Mouse (Mus musculus): Measurements from ENCODE around the gene Uqcc2. TPM values are rescaled to one million over a fixed set of nuclear protein-coding genes. Genes with fewer than 3 reads are reported as not detected.
A peak's percentile ranks its signal among the peaks of the same experiment; 100 is the strongest.

The Uqcc2 gene
- polyA plus RNA-seq, 1 experiment = 242 TPM

DNA sequence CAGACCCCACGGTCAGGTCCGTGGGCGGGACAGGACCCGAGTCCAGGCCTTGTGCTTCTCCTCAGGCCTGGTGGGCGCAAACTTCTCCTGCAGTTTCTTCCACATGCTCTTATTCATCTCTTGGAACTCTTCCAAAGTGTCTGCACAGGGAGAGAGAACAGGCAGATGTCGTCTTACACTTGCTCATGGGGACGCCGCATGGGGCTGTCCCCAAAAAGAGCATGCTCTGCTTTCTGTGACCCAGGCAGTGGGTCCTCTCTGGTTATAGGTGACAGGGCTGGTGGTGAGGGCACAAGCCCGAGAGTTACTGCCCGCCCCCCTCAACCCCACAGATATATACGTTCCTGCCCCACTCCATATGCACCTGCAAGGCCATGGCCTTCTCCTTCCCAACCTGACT, 11.0 kb downstream of the Uqcc2 start:
- TF ChIP-seq CTCF (IDR thresholded peaks at IDR 0.05; ENCODE audit: borderline replicate concordance, extremely low read depth, insufficient read depth, insufficient read length) (no peak), POLR2A (IDR thresholded peaks at IDR 0.05; ENCODE audit: borderline replicate concordance, extremely low read depth, insufficient read depth, insufficient read length, poor library complexity, severe bottlenecking) (no peak)

DNA sequence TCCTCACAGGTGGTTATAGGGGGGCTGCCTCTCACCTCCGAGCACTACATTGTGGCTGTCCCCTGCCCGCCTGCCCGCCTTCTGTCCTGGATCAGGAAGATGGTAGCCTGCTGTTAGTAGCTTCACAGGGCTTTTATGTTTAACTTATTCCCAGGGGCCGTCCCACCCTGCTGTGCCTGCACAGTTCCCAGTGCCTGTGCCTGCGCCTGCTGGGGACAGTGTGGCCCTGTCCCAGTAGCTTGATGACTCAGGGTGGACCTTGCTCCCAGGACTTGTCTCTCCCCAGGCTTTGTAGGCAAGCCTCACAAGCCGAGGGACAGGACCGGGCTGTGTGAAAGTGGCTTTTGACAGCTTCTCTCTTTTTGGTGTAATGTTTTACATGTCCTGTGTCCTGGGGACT, 11.9 kb downstream of the Uqcc2 start:
- no peak for DNase-seq (ENCODE audit: low read depth)
- TF ChIP-seq POLR2A (IDR thresholded peaks at IDR 0.05; ENCODE audit: borderline replicate concordance, extremely low read depth, insufficient read depth, insufficient read length, poor library complexity, severe bottlenecking) (no peak), CTCF (IDR thresholded peaks at IDR 0.05; ENCODE audit: borderline replicate concordance, extremely low read depth, insufficient read depth, insufficient read length) (no peak)

More for the DNA sequence above, 11.0 kb downstream of the Uqcc2 start:
- no peak for DNase-seq (ENCODE audit: low read depth)

- no peak for DNase-seq (ENCODE audit: low read depth)
- TF ChIP-seq CTCF (IDR thresholded peaks at IDR 0.05; ENCODE audit: borderline replicate concordance, extremely low read depth, insufficient read depth, insufficient read length) = no peak
- no peak for TF ChIP-seq POLR2A (IDR thresholded peaks at IDR 0.05; ENCODE audit: borderline replicate concordance, extremely low read depth, insufficient read depth, insufficient read length, poor library complexity, severe bottlenecking)
Measured at GRCm38 (mm10) chr17:27121266-27121665, 12.4 kb downstream of the Uqcc2 start.

GRCm38 (mm10) chr17:27120561-27121024, 13.1 kb downstream of the Uqcc2 start:
- DNase-seq (ENCODE audit: low read depth) = peak; percentile 78
- peak; percentile 77 for TF ChIP-seq CTCF (IDR thresholded peaks at IDR 0.05; ENCODE audit: borderline replicate concordance, extremely low read depth, insufficient read depth, insufficient read length)
- TF ChIP-seq POLR2A (IDR thresholded peaks at IDR 0.05; ENCODE audit: borderline replicate concordance, extremely low read depth, insufficient read depth, insufficient read length, poor library complexity, severe bottlenecking) = no peak

GRCm38 (mm10) chr17:27119954-27120353, 13.8 kb downstream of the Uqcc2 start:
- TF ChIP-seq CTCF (IDR thresholded peaks at IDR 0.05; ENCODE audit: borderline replicate concordance, extremely low read depth, insufficient read depth, insufficient read length) = no peak
- no peak for TF ChIP-seq POLR2A (IDR thresholded peaks at IDR 0.05; ENCODE audit: borderline replicate concordance, extremely low read depth, insufficient read depth, insufficient read length, poor library complexity, severe bottlenecking)

DNA sequence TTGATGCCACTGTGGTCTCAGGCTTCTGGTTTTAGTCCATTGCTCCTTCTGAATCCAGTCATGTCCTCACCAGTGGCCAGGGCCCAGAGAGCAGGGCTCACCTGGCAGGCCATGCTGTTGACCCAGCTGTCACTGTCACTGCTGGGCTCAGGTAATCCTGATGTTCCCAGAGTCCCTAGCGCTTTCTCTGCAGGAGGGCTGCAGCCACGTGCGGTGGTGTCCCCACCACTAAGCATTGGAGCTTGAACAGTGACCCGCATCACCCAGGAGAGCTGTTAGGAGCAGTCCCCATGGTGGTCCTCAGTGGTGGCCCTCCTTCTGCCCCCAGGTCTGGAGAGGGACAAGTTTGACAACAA, 14.2 kb downstream of the Uqcc2 start:
- no peak for DNase-seq (ENCODE audit: low read depth)
- TF ChIP-seq CTCF (IDR thresholded peaks at IDR 0.05; ENCODE audit: borderline replicate concordance, extremely low read depth, insufficient read depth, insufficient read length) (no peak), POLR2A (IDR thresholded peaks at IDR 0.05; ENCODE audit: borderline replicate concordance, extremely low read depth, insufficient read depth, insufficient read length, poor library complexity, severe bottlenecking) (no peak)

More at GRCm38 (mm10) chr17:27119954-27120353, 13.8 kb downstream of the Uqcc2 start:
- no peak for DNase-seq (ENCODE audit: low read depth)

DNA sequence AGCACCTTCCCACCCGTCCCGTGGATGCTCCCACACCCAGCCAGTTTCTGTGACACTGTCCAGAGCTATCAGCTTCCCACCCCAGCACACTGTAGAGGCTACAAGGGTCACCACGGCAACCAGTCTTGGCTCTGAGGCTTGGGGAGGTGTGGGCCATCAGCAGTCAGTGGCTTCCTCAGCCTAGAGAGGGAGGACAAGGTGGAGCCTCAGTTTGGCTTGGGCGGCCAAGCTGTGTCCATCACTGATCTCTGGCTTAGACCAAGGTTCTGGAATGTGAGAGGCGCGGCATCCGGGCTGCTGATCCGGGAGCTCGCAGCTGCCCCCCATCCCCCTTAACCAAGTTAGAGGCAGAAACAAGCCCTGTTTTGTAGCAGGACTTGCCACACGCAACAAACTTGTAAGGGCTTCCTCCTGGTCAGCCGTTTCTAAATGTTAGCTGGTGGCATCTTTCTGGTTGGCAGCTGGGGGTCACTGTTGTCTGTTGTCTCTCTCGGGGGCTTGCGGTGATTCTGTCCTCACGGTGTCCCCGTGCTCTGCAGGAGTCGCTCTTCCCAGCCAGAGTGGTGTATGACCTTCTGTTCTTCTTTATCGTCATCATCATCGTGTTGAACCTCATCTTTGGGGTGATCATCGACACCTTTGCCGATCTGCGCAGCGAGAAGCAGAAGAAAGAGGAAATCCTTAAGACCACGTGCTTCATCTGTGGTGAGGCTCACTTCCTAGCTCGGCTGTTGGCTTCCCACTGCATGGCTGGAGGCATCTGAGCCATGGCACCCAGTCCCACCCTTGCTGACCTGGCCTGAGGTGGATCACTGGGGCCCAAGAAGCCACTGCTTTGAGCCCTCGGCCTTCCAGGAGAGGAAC, 14.8 kb downstream of the Uqcc2 start:
- TF ChIP-seq CTCF (IDR thresholded peaks at IDR 0.05; ENCODE audit: borderline replicate concordance, extremely low read depth, insufficient read depth, insufficient read length) (no peak), POLR2A (IDR thresholded peaks at IDR 0.05; ENCODE audit: borderline replicate concordance, extremely low read depth, insufficient read depth, insufficient read length, poor library complexity, severe bottlenecking) (no peak)
- DNase-seq (ENCODE audit: low read depth) = no peak

DNA sequence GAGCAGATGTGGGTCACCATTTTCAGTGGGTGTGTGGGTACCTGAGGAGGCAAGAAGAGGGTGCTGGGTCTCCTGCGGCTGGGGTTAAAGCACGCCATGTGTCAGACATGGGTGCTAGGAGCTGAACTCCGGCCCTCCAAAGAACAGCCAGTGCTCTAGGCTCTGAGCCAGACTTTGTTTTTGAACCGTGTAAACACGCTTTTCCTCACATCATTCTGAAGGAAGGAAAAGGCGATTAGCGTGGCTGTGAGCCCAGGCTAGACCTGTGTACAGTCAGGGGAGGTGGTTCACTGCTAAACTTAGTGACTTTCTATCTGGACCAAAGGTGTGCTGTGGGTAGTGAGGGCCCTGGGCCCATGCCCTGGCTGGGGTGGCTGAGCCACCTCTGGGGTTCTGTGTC, 23.6 kb downstream of the Uqcc2 start:
- TF ChIP-seq CTCF (IDR thresholded peaks at IDR 0.05; ENCODE audit: borderline replicate concordance, extremely low read depth, insufficient read depth, insufficient read length) (no peak), POLR2A (IDR thresholded peaks at IDR 0.05; ENCODE audit: borderline replicate concordance, extremely low read depth, insufficient read depth, insufficient read length, poor library complexity, severe bottlenecking) (no peak)

GRCm38 (mm10) chr17:27107936-27108335, 25.8 kb downstream of the Uqcc2 start:
- no peak for DNase-seq (ENCODE audit: low read depth)
- TF ChIP-seq CTCF (IDR thresholded peaks at IDR 0.05; ENCODE audit: borderline replicate concordance, extremely low read depth, insufficient read depth, insufficient read length) (no peak), POLR2A (IDR thresholded peaks at IDR 0.05; ENCODE audit: borderline replicate concordance, extremely low read depth, insufficient read depth, insufficient read length, poor library complexity, severe bottlenecking) (no peak)

More for the DNA sequence above, 23.6 kb downstream of the Uqcc2 start:
- DNase-seq (ENCODE audit: low read depth) = no peak

DNA sequence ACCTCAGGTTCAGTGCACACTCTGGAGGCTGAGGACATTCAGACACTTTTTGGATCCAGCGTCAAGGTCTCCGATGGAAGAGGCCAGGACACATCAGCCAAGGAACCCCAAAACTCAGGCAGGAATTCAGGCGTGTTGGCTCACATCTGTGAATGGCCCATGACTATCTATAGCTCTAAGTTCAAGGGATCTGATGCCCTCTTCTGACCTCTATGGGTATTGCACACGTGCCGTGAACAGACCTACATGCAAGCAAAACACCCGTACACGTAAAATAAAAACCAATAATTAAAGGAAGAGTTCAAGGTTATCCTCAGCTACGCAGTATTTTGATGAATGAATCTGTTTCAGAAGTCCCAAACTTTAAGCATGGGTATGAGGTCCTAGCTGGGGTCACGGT, 27.0 kb downstream of the Uqcc2 start:
- TF ChIP-seq CTCF (IDR thresholded peaks at IDR 0.05; ENCODE audit: borderline replicate concordance, extremely low read depth, insufficient read depth, insufficient read length) (peak; percentile 41; the same call in 1 of the 2 replicates), POLR2A (IDR thresholded peaks at IDR 0.05; ENCODE audit: borderline replicate concordance, extremely low read depth, insufficient read depth, insufficient read length, poor library complexity, severe bottlenecking) (no peak)
- DNase-seq (ENCODE audit: low read depth) = no peak

GRCm38 (mm10) chr17:27105698-27106470, 27.8 kb downstream of the Uqcc2 start:
- no peak for DNase-seq (ENCODE audit: low read depth)
- no peak for TF ChIP-seq CTCF (IDR thresholded peaks at IDR 0.05; ENCODE audit: borderline replicate concordance, extremely low read depth, insufficient read depth, insufficient read length)
- TF ChIP-seq POLR2A (IDR thresholded peaks at IDR 0.05; ENCODE audit: borderline replicate concordance, extremely low read depth, insufficient read depth, insufficient read length, poor library complexity, severe bottlenecking) = no peak
